Mouse (Mus musculus) C2C12 (cell line): ENCODE results near the gene Hjurp.

ENCODE experiments used
- CTCF ChIP-seq: IDR thresholded peaks from one replicate; pipeline ENCODE4 v1.5.1; 2011; ENCODE audit not compliant: control insufficient read depth, insufficient read depth, insufficient read length
- FOSL1 ChIP-seq: IDR thresholded peaks from one replicate; pipeline ENCODE4 v1.8.0; 2011; ENCODE audit warnings: mild to moderate bottlenecking, low read length; ENCODE audit not compliant: poor library complexity, insufficient read depth, severe bottlenecking
- MAX ChIP-seq: IDR thresholded peaks from one replicate; pipeline ENCODE4 v1.6.1; 2011; ENCODE audit warnings: mild to moderate bottlenecking, control low read depth
- MYOD1 ChIP-seq: IDR thresholded peaks from one replicate; pipeline ENCODE4 v1.6.1; 2011; ENCODE audit warnings: low read depth; ENCODE audit not compliant: control insufficient read depth, insufficient read length
- MYOG ChIP-seq: IDR thresholded peaks from one replicate; pipeline ENCODE4 v1.6.1; 2011; ENCODE audit not compliant: control insufficient read depth, insufficient read length; ENCODE audit errors: extremely low read depth
- USF1 ChIP-seq: IDR thresholded peaks from one replicate; pipeline ENCODE4 v1.6.1; 2011; ENCODE audit warnings: low read depth, mild to moderate bottlenecking, control low read depth, moderate library complexity

GRCm38 (mm10) chr1:88284228-88284945 lies 7.0 kb upstream of the Hjurp start:
- TF ChIP-seq CTCF (no peak), MYOG (no peak), MAX (no peak), USF1 (no peak), FOSL1 (no peak), MYOD1 (no peak)
